Mouse (Mus musculus) layer of hippocampus, postnatal 36 days (tissue): ENCODE measurements at regions not wholly inside any gene's neighbourhood (a gene's known extent, or its start where the extent isn't known, plus 50 kb on each side); places are given as distances from the start of the nearest gene placed in this dataset.

Experiments
- DNase-seq, 2 experiments: peaks; one replicate each; pipeline ENCODE4 v3.0.0; 2022

DNA sequence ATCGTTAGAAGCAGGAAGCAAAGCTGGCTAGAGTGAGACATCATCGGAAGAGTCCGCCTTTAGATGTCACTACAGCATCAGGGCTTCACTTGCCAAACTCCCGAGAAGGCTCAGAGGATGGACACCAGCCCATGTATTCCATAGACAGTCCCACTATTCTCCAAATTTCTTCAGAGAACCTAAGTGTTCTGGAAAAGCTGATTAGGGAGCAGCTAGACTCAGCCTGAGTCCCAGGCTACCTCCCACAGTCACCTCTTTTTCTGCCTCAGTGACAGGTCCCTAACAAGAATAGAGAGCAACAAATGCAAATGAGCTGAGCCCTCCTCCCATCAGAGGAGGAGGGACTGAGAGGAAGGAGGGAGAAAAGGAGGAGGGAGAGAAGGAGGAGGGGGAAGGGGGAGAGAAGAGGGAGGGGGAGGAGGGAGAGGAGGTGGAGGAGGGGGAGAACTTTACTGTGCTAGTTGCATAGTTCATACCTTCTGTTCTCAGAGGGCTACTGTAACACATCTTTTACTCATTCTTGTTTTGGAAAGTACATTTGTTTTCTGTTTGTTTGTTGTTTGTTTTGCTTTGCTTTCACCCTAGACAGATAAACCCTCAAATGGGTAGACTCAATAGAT lies 465.8 kb downstream of the Tmem182 start:
- no peak for DNase-seq

DNA sequence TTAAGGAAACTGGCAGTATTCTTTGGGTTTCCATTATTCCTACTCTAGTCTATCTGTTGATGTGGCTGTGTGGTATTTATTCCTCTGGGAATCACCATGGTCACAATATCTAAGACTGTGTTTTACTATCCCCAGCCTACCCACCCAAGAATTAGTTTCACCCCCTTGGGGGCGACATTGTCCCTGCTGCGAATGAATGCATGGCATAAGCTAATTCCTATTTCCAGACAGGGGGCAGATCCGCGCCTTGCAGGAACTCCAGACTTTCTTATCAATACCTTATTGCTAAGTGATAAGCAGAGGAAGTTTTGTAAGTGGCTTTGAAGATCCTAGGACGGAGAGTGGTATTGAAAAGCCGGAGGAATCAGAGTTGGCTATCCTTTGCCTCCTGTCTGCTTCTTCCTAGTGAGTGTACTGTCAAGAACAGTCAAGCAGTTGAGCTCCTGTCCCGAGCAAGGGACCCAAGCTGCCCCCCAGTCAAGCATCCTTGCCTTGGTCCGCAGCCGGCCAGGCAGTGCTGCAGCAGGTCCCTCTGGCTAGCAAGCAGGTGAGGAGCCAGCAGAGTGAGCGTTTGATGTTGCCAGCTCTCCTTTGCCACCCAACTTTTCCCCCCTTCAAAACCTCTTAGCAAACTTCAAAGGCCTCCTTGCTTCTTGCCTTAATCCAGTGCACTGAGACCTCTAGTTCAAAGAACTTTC lies 469.3 kb downstream of the Tmem182 start:
- DNase-seq, result no peak

- DNase-seq, result no peak
These were observed 469.8 kb downstream of the Tmem182 start for GRCm38 (mm10) chr1:41275271-41275624.

DNA sequence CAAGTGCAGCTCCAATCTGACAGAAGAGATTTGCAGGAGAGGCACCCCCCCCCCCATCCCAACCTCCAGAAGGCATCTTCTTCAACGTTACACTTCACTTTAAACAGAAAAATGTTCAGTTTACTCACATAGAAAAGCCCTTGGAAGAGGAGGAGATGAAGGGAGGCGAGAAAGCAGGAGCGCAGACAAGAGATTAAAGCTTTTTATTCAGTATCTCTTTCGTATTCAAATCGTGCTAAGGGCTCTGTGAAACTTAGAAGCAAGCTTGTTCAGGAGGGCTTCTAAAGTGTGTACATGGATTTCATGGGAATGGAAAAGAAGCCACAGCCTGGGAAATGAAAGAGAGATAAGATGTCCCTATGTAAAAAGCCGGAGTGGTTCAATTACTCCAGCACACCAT lies 470.2 kb downstream of the Tmem182 start:
- no peak for DNase-seq

- DNase-seq, result no peak
These were observed 470.9 kb downstream of the Tmem182 start for GRCm38 (mm10) chr1:41276303-41276702.

GRCm38 (mm10) chr1:41285221-41285620 lies 479.8 kb downstream of the Tmem182 start:
- DNase-seq, result no peak

DNA sequence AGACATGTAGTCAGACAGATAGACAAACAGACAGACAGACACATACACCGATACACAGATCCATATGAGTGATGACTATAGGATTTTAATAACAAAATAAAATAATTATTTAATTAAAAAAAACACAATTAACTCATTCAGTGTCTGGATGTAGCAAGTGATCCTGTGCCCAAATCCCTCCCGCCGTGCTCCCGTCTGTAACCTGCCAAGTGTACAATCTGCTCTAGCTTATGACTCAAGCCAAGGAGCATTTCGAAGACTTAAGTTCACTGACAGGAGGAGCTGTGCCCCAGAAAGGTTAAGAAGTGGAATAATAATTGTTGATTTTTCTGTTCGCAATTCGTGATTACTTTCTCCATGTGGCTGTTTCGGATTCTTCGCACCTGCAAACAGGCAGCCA lies 480.8 kb downstream of the Tmem182 start:
- DNase-seq, result no peak

- DNase-seq, result no peak
These were observed 521.6 kb downstream of the Tmem182 start for GRCm38 (mm10) chr1:41326861-41327480.

DNA sequence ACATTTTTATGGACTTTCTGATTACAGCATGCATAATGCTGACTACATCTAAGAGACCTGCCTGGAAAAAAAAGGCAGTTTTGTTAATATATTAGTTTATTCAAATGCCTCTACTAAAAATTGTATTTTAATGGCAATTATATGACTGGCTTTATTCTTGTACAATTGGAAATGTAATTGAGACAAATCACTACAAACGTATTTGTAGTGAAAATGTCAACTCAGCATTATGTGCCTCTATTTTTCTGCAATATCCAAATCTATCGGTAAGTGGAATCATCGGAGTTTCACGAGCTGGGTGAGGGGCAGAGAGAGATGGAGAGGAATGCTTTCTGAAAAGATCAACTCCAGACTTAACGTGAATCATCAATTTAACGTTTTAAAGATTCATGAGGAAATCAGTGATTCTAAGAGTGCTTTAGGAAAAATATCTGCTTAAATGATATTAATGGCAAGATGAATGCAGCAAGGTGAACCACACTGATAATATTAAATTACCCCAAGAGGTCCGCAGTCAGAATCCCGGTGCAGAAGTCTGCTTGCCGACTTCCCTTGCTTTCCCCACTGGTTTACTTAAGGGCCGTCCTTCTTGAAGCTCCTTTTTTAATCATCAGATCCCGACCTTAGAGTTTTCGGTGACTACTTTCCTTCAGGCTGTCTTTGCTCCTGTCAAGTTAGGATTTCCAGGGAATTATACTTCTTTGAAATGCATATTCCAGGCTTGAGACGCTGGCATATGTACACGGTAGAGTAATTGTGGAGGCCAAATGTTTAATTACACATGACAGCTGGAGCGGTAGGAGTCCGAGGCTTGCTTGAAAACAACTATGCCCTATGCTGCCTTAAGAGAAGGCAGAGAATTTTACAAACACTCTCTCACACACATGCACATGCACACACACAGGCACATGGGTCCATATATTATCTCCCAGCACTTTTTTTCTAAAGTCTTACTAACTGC lies 544.7 kb downstream of the Tmem182 start:
- DNase-seq, result no peak

DNA sequence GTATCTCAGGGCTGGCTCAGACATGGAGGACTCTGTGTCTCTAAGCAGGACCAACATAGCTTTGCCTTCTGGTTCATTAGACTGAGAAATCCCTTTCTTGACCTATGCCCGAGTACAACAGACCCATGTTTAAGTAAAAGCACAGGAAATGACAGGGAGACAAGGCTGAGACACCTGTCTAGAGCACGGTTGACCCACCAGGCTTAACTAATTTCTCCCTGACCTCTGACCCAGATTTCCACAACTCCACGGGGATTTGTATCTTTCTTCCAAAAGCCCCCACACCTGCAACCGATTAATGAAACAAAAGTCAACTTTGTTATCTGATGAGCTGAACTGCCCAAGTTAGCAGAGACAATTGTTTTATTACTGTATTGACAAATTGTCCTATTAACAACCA lies 553.7 kb downstream of the Tmem182 start:
- no peak for DNase-seq

DNA sequence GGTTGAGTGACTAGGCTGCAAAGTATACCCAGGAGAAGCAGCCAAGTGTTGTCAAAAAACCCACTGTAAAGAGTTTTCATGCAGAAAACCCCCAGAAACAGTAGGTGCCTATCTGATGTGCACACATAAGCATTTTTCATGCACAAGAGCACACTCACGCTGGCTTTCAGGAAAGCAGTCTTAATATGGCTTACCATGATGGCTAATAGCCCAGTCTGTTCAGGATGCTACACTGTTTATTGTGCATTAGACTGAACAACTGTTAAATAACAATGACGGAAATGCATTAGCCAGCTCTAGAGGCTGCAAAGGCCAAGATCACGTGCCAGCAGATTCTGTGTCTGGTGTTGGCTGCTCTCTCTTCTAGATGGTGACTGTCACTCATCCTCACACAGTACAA lies 556.1 kb downstream of the Tmem182 start:
- no peak for DNase-seq

GRCm38 (mm10) chr1:41380013-41380412 lies 574.6 kb downstream of the Tmem182 start:
- DNase-seq, result no peak

- DNase-seq, result no peak
These were observed 576.1 kb downstream of the Tmem182 start for GRCm38 (mm10) chr1:41381487-41381886.

GRCm38 (mm10) chr1:41384731-41385130 lies 579.3 kb downstream of the Tmem182 start:
- no peak for DNase-seq

- no peak for DNase-seq
These were observed 581.0 kb downstream of the Tmem182 start for GRCm38 (mm10) chr1:41386435-41386834.

DNA sequence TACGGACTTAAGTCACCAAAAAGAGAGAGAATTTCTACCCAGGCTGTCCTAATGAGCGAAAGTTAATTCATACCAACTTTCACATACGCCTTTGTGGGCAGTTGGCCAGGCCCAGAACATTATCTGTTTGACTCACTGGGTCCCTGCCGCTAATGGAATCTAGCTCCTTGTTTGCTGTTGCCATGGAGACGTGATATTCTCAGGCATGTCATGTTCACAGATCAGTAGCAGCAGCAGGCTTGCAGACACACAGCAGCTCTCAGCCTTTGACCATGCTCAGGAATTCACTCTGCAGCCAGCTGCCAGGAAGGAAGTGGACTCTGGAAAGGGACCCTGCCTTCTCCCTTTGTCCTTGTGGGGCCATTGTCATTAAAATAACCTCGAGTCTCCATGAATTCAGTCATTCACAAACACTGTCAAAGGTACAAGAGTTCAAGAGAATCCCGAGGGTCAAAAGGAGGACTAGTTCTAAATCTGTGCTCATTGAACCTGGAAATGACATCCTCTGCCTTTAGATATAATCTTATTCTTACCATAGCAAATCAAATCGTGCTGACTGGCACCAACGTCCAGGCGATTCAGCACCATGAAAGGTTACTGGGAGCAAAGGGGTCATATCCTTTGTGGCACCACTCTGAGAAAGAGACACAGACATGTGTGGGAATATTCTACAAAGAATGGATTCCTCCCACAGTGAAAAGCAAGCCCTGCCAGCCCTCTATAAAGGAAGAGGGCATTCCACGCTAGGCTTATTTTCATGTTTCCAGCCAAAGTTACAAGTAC lies 584.9 kb downstream of the Tmem182 start:
- DNase-seq, result peak; percentile 60 to 64

- no peak for DNase-seq
These were observed 585.7 kb downstream of the Tmem182 start for GRCm38 (mm10) chr1:41391071-41391470.

DNA sequence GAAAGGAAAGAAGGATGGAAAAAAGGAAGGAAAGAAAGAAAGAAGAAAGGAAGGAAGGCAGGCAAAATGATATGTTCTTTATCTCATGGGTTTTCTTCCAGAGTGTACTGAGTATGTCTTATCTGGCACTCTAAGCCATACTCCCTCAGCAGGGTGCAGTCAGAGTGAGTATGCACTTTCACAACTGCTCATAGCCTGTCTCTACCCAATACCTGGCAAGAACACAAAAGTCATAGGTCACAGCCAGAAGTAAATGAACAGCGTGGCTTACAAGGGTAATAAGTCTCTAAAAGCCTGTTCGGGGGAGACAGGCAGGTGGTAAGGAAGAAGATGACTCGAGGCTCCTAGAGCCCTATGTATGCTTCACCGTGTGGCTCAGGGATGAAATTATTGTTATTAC lies 587.9 kb downstream of the Tmem182 start:
- DNase-seq, result no peak

DNA sequence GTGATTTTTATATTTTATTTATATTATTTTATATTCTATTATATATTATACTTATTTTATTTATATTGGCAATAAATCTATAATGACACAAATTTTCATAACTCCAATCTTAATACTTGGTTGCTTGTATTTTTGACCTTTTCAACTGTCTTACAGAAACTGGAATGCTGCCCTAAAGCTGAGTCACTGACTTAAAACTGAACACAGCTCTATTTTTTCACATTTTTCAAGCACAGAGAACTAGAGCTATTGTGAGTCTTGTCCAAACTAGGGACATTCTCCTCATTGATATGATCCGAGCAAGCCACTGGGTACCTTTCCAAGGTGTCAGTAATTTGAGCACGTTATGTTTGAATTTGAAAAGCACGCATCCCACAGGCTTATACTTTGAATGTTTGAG lies 589.7 kb downstream of the Tmem182 start:
- no peak for DNase-seq

DNA sequence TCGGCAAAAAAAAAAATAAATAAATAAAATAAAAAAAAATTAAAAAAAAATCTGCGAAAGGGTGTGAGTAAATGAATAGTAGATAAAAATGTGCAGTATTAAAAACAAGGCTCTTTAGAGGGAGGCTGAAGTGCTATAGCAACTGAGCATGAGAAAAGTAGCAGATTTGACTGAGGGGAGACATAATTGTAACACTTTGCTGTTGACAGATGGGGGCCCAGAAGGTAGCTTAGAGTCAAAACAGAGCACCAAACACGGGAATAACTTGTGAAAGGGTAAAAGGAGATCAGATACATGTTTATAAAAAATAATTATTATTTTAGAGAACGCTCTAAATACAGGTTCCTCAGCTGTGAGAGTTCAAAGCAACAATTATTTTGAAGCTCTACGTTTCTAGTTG lies 605.1 kb downstream of the Tmem182 start:
- DNase-seq, result no peak

- DNase-seq, result peak; percentile 40 to 44
These were observed 606.2 kb downstream of the Tmem182 start for GRCm38 (mm10) chr1:41411641-41412040.

DNA sequence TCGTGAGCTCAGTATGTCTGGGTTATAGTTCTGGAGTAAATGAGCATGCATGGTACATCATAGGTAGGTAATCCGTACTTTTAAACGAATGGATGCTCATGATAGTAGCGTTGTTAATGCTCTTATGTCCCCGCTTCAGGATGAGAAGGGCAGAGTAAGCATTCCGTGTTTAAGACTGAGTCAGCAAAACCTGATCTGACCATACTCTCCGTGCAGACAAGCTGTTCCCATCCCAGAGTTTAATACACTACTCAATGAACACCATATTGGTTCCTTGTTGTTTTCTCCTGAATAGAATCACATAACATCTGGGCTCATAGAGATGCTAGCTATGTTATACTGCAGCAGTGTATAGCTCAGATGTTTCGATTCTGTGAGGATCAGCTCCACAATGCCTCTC lies 606.7 kb downstream of the Tmem182 start:
- no peak for DNase-seq
